Mouse (Mus musculus) heart, adult 2 months (tissue): ENCODE measurements at regions not wholly inside any gene's neighbourhood (a gene's known extent, or its start where the extent isn't known, plus 50 kb on each side); places are given as distances from the start of the nearest gene placed in this dataset.

Experiments used
- CTCF ChIP-seq: fragments of 200-600 bp; IDR thresholded peaks from 2 replicates; pipeline ENCODE4 v1.8.1; 2022; ENCODE audit warnings: antibody characterized with exemption, mild to moderate bottlenecking, moderate library complexity
- EP300 ChIP-seq: fragments of 200-500 bp; IDR thresholded peaks from 2 replicates; pipeline ENCODE4 v1.6.1; 2011; ENCODE audit warnings: low read depth, low read length, control low read depth; ENCODE audit not compliant: insufficient read depth
- POLR2A ChIP-seq: fragments of 200-500 bp; IDR thresholded peaks from 2 replicates; pipeline ENCODE4 v1.6.1; 2011; ENCODE audit warnings: mild to moderate bottlenecking, low read depth, low read length, control low read depth; ENCODE audit not compliant: insufficient read depth

DNA sequence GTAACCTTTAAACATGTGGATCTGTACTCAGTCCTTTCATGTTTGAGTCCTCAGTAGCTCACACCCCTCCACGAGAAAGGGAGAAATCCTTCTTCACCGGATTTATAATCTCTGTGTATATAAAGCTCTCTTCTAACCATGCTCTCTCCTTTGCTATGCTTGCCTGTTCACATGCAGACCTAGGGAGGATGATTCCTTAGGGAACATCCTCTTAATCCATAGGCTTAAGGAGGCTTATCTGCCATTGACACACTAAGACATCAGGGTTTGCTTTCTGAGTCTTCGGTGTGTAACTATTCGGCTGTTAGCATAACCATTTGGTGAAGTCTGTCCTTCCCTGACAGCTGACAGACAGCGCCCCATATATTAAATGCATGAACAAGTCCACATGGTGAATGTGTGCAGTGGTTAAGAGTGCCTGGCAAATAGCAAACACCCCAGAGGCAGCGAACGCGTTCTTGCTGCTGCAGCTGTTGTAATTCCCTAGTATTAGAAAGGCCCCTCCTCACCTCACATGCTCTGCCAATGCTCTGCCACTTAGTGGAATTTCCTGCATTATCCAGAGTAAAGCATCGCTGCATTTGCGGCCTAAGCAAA lies 205.2 kb upstream of the Gm12728 start:
- no peak for TF ChIP-seq POLR2A
- no peak for TF ChIP-seq CTCF
- no peak for TF ChIP-seq EP300
